Mouse (Mus musculus): ENCODE results near the gene Tldc2.

The Tldc2 gene

GRCm38 (mm10) chr2:157060557-157061305, 26.1 kb upstream of the Tldc2 start:
- no peak for DNase-seq (ENCODE audit: low read depth, low spot score)

GRCm38 (mm10) chr2:157063241-157063700, 23.6 kb upstream of the Tldc2 start:
- DNase-seq (ENCODE audit: low read depth, low spot score) = peak; percentile 62

- DNase-seq (ENCODE audit: low read depth, low spot score) = no peak
These were observed 22.7 kb upstream of the Tldc2 start for GRCm38 (mm10) chr2:157064136-157064535.

GRCm38 (mm10) chr2:157064978-157065878, 21.6 kb upstream of the Tldc2 start:
- DNase-seq (ENCODE audit: low read depth, low spot score) = no peak

- no peak for DNase-seq (ENCODE audit: low read depth, low spot score)
These were observed 21.0 kb upstream of the Tldc2 start for GRCm38 (mm10) chr2:157065879-157066226.

- DNase-seq (ENCODE audit: low read depth, low spot score) = no peak
These were observed 20.0 kb upstream of the Tldc2 start for GRCm38 (mm10) chr2:157066731-157067430.

GRCm38 (mm10) chr2:157068701-157069354, 18.0 kb upstream of the Tldc2 start:
- DNase-seq (ENCODE audit: low read depth, low spot score) = no peak

GRCm38 (mm10) chr2:157069355-157069735, 17.5 kb upstream of the Tldc2 start:
- DNase-seq (ENCODE audit: low read depth, low spot score) = no peak

GRCm38 (mm10) chr2:157069755-157070315, 17.0 kb upstream of the Tldc2 start:
- DNase-seq (ENCODE audit: low read depth, low spot score) = no peak

GRCm38 (mm10) chr2:157070365-157070764, 16.5 kb upstream of the Tldc2 start:
- no peak for DNase-seq (ENCODE audit: low read depth, low spot score)

- DNase-seq (ENCODE audit: low read depth, low spot score) = no peak
These were observed 15.3 kb upstream of the Tldc2 start for GRCm38 (mm10) chr2:157071556-157071955.

GRCm38 (mm10) chr2:157072316-157072990, 14.4 kb upstream of the Tldc2 start:
- DNase-seq (ENCODE audit: low read depth, low spot score) = no peak

GRCm38 (mm10) chr2:157073378-157074052, 13.3 kb upstream of the Tldc2 start:
- no peak for DNase-seq (ENCODE audit: low read depth, low spot score)

GRCm38 (mm10) chr2:157074186-157074724, 12.6 kb upstream of the Tldc2 start:
- no peak for DNase-seq (ENCODE audit: low read depth, low spot score)

GRCm38 (mm10) chr2:157074772-157075171, 12.1 kb upstream of the Tldc2 start:
- DNase-seq (ENCODE audit: low read depth, low spot score) = no peak

GRCm38 (mm10) chr2:157075226-157075625, 11.6 kb upstream of the Tldc2 start:
- DNase-seq (ENCODE audit: low read depth, low spot score) = no peak

- DNase-seq (ENCODE audit: low read depth, low spot score) = no peak
These were observed 11.2 kb upstream of the Tldc2 start for GRCm38 (mm10) chr2:157075685-157076084.

GRCm38 (mm10) chr2:157076585-157076984, 10.3 kb upstream of the Tldc2 start:
- no peak for DNase-seq (ENCODE audit: low read depth, low spot score)

- no peak for DNase-seq (ENCODE audit: low read depth, low spot score)
These were observed 9.7 kb upstream of the Tldc2 start for GRCm38 (mm10) chr2:157077160-157077559.

- no peak for DNase-seq (ENCODE audit: low read depth, low spot score)
These were observed 9.2 kb upstream of the Tldc2 start for GRCm38 (mm10) chr2:157077641-157078058.
